Mouse (Mus musculus): ENCODE results near the gene Dnmt3b. TPM values are rescaled to one million over a fixed set of nuclear protein-coding genes. Genes with fewer than 3 reads are reported as not detected.
A peak's percentile ranks its signal among the peaks of the same experiment; 100 is the strongest.

The Dnmt3b gene
- 14.3 and 18.0 TPM in 2 replicates for polyA plus RNA-seq (2014; fragmentation: Nextera tagmentation; extraction: Ambion mirVana)

- 1% methylated on average over 64 of the region's 93 CpGs for WGBS
- no peak within 1 kb of the TSS for H3K27ac ChIP-seq (ENCODE audit: low read depth, low read length)
- H3K4me1 ChIP-seq (replicated peaks; ENCODE audit: control insufficient read depth, insufficient read depth, low read length) = peaks cover 14% of the 10 kb centered on the region; the same call in 1 of the 2 replicates
Observed at GRCm38 (mm10) chr2:153649298-153650013, at the start of gene Dnmt3b. Gene Dnmt3b, plus strand, starts transcription at chr2:153649450.

GRCm38 (mm10) chr2:153600021-153600666 is 49.1 kb upstream of the Dnmt3b start:
- ATAC-seq (replicated peaks; ENCODE audit: low FRiP score) (peak; percentile 55), DNase-seq (ENCODE audit: low spot score) (no peak)
- H3K9me3 ChIP-seq (ENCODE audit: control insufficient read depth, low read length) = no peaks in the 10 kb centered on the region
- H3K9ac ChIP-seq (ENCODE audit: low read length) = no peak overlapping the region; the same call in 1 of the 2 replicates
- H3K4me3 ChIP-seq (ENCODE audit: low read depth, low read length) = no peak overlapping the region
- H3K36me3 ChIP-seq (ENCODE audit: control insufficient read depth, insufficient read depth, low read length) = no peaks in the 10 kb centered on the region
- WGBS = 64% methylated on average over 6 of the region's 6 CpGs
- no peak overlapping the region for H3K4me2 ChIP-seq (ENCODE audit: low read depth, low read length, severe bottlenecking)
- no peaks in the 10 kb centered on the region for H3K4me1 ChIP-seq (replicated peaks; ENCODE audit: control insufficient read depth, insufficient read depth, low read length)
- no peak overlapping the region for H3K27ac ChIP-seq (ENCODE audit: low read depth, low read length)
- H3K27me3 ChIP-seq (ENCODE audit: control insufficient read depth, insufficient read depth, low read length) = no peaks in the 10 kb centered on the region

More at GRCm38 (mm10) chr2:153649298-153650013, at the start of gene Dnmt3b:
- peak; percentile 84 for DNase-seq (ENCODE audit: low spot score)
- H3K9me3 ChIP-seq (ENCODE audit: control insufficient read depth, low read length) = no peaks in the 10 kb centered on the region
- H3K4me3 ChIP-seq (ENCODE audit: low read depth, low read length) = peak within 1 kb of the TSS; percentile 83
- peak within 1 kb of the TSS; percentile 78 for H3K9ac ChIP-seq (ENCODE audit: low read length)
- H3K4me2 ChIP-seq (ENCODE audit: low read depth, low read length, severe bottlenecking) = peak within 1 kb of the TSS; percentile 95
- ATAC-seq (replicated peaks; ENCODE audit: low FRiP score) = peak; percentile 87
- no peaks in the 10 kb centered on the region for H3K36me3 ChIP-seq (ENCODE audit: control insufficient read depth, insufficient read depth, low read length)
- H3K27me3 ChIP-seq (ENCODE audit: control insufficient read depth, insufficient read depth, low read length) = peaks cover 4% of the 10 kb centered on the region; the same call in 1 of the 2 replicates

GRCm38 (mm10) chr2:153600667-153601648 is 48.3 kb upstream of the Dnmt3b start:
- no peaks in the 10 kb centered on the region for H3K27me3 ChIP-seq (ENCODE audit: control insufficient read depth, insufficient read depth, low read length)
- H3K4me1 ChIP-seq (replicated peaks; ENCODE audit: control insufficient read depth, insufficient read depth, low read length) = no peaks in the 10 kb centered on the region
- H3K4me2 ChIP-seq (ENCODE audit: low read depth, low read length, severe bottlenecking) = no peak overlapping the region
- no peak for DNase-seq (ENCODE audit: low spot score)
- H3K27ac ChIP-seq (ENCODE audit: low read depth, low read length) = no peak overlapping the region
- no peak for ATAC-seq (replicated peaks; ENCODE audit: low FRiP score)
- no peaks in the 10 kb centered on the region for H3K9me3 ChIP-seq (ENCODE audit: control insufficient read depth, low read length)
- H3K9ac ChIP-seq (ENCODE audit: low read length) = no peak overlapping the region
- H3K36me3 ChIP-seq (ENCODE audit: control insufficient read depth, insufficient read depth, low read length) = no peaks in the 10 kb centered on the region
- 58% methylated on average over 16 of the region's 16 CpGs for WGBS
- H3K4me3 ChIP-seq (ENCODE audit: low read depth, low read length) = no peak overlapping the region

GRCm38 (mm10) chr2:153603724-153604123 is 45.5 kb upstream of the Dnmt3b start:
- H3K4me2 ChIP-seq (ENCODE audit: low read depth, low read length, severe bottlenecking) = no peak overlapping the region
- no peak overlapping the region for H3K9ac ChIP-seq (ENCODE audit: low read length)
- H3K4me3 ChIP-seq (ENCODE audit: low read depth, low read length) = no peak overlapping the region
- H3K9me3 ChIP-seq (ENCODE audit: control insufficient read depth, low read length) = no peaks in the 10 kb centered on the region
- no peaks in the 10 kb centered on the region for H3K36me3 ChIP-seq (ENCODE audit: control insufficient read depth, insufficient read depth, low read length)
- H3K27me3 ChIP-seq (ENCODE audit: control insufficient read depth, insufficient read depth, low read length) = no peaks in the 10 kb centered on the region
- ATAC-seq (replicated peaks; ENCODE audit: low FRiP score) = no peak
- no peak for DNase-seq (ENCODE audit: low spot score)
- H3K27ac ChIP-seq (ENCODE audit: low read depth, low read length) = no peak overlapping the region
- 42% methylated on average over 4 of the region's 4 CpGs for WGBS
- H3K4me1 ChIP-seq (replicated peaks; ENCODE audit: control insufficient read depth, insufficient read depth, low read length) = no peaks in the 10 kb centered on the region

- no peak overlapping the region for H3K9ac ChIP-seq (ENCODE audit: low read length)
Observed at GRCm38 (mm10) chr2:153606421-153606820, 42.8 kb upstream of the Dnmt3b start.

GRCm38 (mm10) chr2:153607870-153608515 is 41.3 kb upstream of the Dnmt3b start:
- H3K9ac ChIP-seq (ENCODE audit: low read length) = no peak overlapping the region
- peaks cover 10% of the 10 kb centered on the region for H3K4me1 ChIP-seq (replicated peaks; ENCODE audit: control insufficient read depth, insufficient read depth, low read length)
- no peaks in the 10 kb centered on the region for H3K9me3 ChIP-seq (ENCODE audit: control insufficient read depth, low read length)
- ATAC-seq (replicated peaks; ENCODE audit: low FRiP score) (no peak), DNase-seq (ENCODE audit: low spot score) (no peak)
- WGBS = 88% methylated on average over 13 of the region's 13 CpGs
- H3K4me2 ChIP-seq (ENCODE audit: low read depth, low read length, severe bottlenecking) = no peak overlapping the region
- no peak overlapping the region for H3K4me3 ChIP-seq (ENCODE audit: low read depth, low read length)
- H3K27ac ChIP-seq (ENCODE audit: low read depth, low read length) = no peak overlapping the region
- H3K27me3 ChIP-seq (ENCODE audit: control insufficient read depth, insufficient read depth, low read length) = no peaks in the 10 kb centered on the region
- no peaks in the 10 kb centered on the region for H3K36me3 ChIP-seq (ENCODE audit: control insufficient read depth, insufficient read depth, low read length)

More at GRCm38 (mm10) chr2:153606421-153606820, 42.8 kb upstream of the Dnmt3b start:
- Histone ChIP-seq H3K9me3 (ENCODE audit: control insufficient read depth, low read length) (no peaks in the 10 kb centered on the region), H3K27me3 (ENCODE audit: control insufficient read depth, insufficient read depth, low read length) (no peaks in the 10 kb centered on the region), H3K4me1 (replicated peaks; ENCODE audit: control insufficient read depth, insufficient read depth, low read length) (peaks cover 6% of the 10 kb centered on the region), H3K4me2 (ENCODE audit: low read depth, low read length, severe bottlenecking) (no peak overlapping the region), H3K4me3 (ENCODE audit: low read depth, low read length) (no peak overlapping the region), H3K36me3 (ENCODE audit: control insufficient read depth, insufficient read depth, low read length) (no peaks in the 10 kb centered on the region), H3K27ac (ENCODE audit: low read depth, low read length) (no peak overlapping the region)
- WGBS = 74% methylated on average over 3 of the region's 3 CpGs
- DNase-seq (ENCODE audit: low spot score) = no peak
- ATAC-seq (replicated peaks; ENCODE audit: low FRiP score) = no peak

- no peak overlapping the region for H3K4me3 ChIP-seq (ENCODE audit: low read depth, low read length)
- WGBS = 63% methylated on average over 8 of the region's 8 CpGs
- no peaks in the 10 kb centered on the region for H3K9me3 ChIP-seq (ENCODE audit: control insufficient read depth, low read length)
- H3K4me2 ChIP-seq (ENCODE audit: low read depth, low read length, severe bottlenecking) = no peak overlapping the region
- no peaks in the 10 kb centered on the region for H3K27me3 ChIP-seq (ENCODE audit: control insufficient read depth, insufficient read depth, low read length)
- H3K9ac ChIP-seq (ENCODE audit: low read length) = no peak overlapping the region
- ATAC-seq (replicated peaks; ENCODE audit: low FRiP score) (no peak), DNase-seq (ENCODE audit: low spot score) (no peak)
- H3K4me1 ChIP-seq (replicated peaks; ENCODE audit: control insufficient read depth, insufficient read depth, low read length) = peaks cover 10% of the 10 kb centered on the region
- no peak overlapping the region for H3K27ac ChIP-seq (ENCODE audit: low read depth, low read length)
- no peaks in the 10 kb centered on the region for H3K36me3 ChIP-seq (ENCODE audit: control insufficient read depth, insufficient read depth, low read length)
Observed at GRCm38 (mm10) chr2:153609058-153609457, 40.2 kb upstream of the Dnmt3b start.

GRCm38 (mm10) chr2:153609548-153609947 is 39.7 kb upstream of the Dnmt3b start:
- no peak overlapping the region for H3K27ac ChIP-seq (ENCODE audit: low read depth, low read length)
- DNase-seq (ENCODE audit: low spot score) = peak; percentile 93
- H3K4me1 ChIP-seq (replicated peaks; ENCODE audit: control insufficient read depth, insufficient read depth, low read length) = peaks cover 10% of the 10 kb centered on the region
- no peaks in the 10 kb centered on the region for H3K9me3 ChIP-seq (ENCODE audit: control insufficient read depth, low read length)
- H3K27me3 ChIP-seq (ENCODE audit: control insufficient read depth, insufficient read depth, low read length) = no peaks in the 10 kb centered on the region
- no peak overlapping the region for H3K4me3 ChIP-seq (ENCODE audit: low read depth, low read length)
- peak; percentile 82 for ATAC-seq (replicated peaks; ENCODE audit: low FRiP score)
- H3K9ac ChIP-seq (ENCODE audit: low read length) = no peak overlapping the region
- WGBS = 7% methylated on average over 9 of the region's 9 CpGs
- no peaks in the 10 kb centered on the region for H3K36me3 ChIP-seq (ENCODE audit: control insufficient read depth, insufficient read depth, low read length)
- no peak overlapping the region for H3K4me2 ChIP-seq (ENCODE audit: low read depth, low read length, severe bottlenecking)
